Mouse (Mus musculus): ENCODE measurements around the gene Actn3.
"Not testable (repeated sequence)": the region's sequence is repeated elsewhere in the genome, so short reads cannot be mapped to it uniquely, and the experiment has no call there.

Gene Actn3

GRCm38 (mm10) chr19:4877785-4878184, at the start of gene Actn3:
TSS of gene Actn3 (minus strand) at chr19:4877909.
- peak; percentile 75 for DNase-seq (ENCODE audit: low spot score)

GRCm38 (mm10) chr19:4925121-4925860, 47.6 kb upstream of the Actn3 start:
- DNase-seq (ENCODE audit: low spot score), result no peak

DNA sequence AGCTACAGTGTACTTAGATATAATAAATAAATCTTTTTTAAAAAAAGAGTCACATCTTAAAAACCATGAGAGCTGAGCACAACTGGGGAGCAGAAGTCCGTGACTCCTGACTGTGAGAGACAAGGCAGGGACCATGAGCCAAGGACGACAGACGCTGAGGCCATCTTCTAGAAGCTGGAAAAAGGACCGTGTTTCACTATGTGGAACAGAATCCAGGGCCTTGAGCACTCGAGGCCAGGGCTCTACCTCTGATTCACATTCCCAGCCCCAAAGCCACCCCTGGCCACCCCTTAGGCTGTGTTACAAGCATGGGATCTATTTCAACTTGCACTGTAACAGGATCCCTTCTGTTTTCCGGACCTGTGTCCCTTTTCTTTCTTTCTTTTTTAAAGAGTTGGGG, 41.9 kb upstream of the Actn3 start:
- DNase-seq (ENCODE audit: low spot score), result no peak

- DNase-seq (ENCODE audit: low spot score), result no peak
These were observed 39.1 kb upstream of the Actn3 start for GRCm38 (mm10) chr19:4916827-4917226.

GRCm38 (mm10) chr19:4915924-4916603, 38.4 kb upstream of the Actn3 start:
- DNase-seq (ENCODE audit: low spot score), result no peak

DNA sequence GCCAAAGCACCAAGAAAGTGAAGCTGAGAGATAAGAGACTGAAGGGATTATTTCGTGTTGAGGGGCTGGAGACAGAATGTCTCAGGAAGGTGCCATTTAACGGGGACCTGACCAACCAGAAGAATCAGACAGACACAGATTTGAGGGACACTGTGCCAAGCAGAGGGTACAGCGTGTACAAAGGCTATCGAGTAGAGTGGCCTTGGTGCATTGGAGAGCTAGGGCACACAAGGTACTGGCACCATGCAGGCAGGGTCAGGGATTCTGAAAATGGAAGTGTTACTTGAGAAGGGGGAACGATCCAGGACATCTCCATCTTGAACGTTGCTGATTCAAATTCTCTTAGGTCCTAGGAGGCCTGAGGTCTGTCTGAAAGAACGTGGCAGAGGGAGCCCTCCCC, 31.7 kb upstream of the Actn3 start:
- no peak for DNase-seq (ENCODE audit: low spot score)

DNA sequence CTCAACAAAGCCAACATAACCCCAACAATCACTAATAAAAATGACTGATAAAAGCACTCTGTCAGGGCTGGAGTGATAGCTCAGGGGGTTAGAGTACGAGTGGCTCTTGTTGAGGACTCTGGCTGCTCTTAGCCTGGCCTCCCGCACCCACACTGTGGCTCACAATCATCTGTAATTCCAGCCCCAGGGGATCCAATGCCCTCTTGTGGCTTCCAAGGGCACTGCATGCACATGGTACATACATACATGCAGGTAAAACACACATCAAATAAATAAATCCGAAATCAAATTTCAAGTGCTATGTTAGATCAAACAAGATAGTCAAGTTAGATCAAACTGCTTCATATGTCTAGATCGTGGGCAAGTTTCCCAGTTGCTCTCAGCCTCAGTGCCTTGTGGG, 30.4 kb upstream of the Actn3 start:
- no peak for DNase-seq (ENCODE audit: low spot score)

- DNase-seq (ENCODE audit: low spot score), result peak; percentile 83
These were observed 28.5 kb upstream of the Actn3 start, which contains the start of gene Bbs1 for GRCm38 (mm10) chr19:4905979-4906794. TSS of gene Bbs1 (minus strand) at chr19:4906628.

- no peak for DNase-seq (ENCODE audit: low spot score)
These were observed 22.2 kb upstream of the Actn3 start for GRCm38 (mm10) chr19:4899888-4900287.

- DNase-seq (ENCODE audit: low spot score), result no peak
These were observed 21.3 kb upstream of the Actn3 start for GRCm38 (mm10) chr19:4898972-4899371.

GRCm38 (mm10) chr19:4896780-4897520, 19.2 kb upstream of the Actn3 start:
- DNase-seq (ENCODE audit: low spot score), result no peak

GRCm38 (mm10) chr19:4891798-4892197, 14.1 kb upstream of the Actn3 start:
- DNase-seq (ENCODE audit: low spot score), result no peak

- no peak for DNase-seq (ENCODE audit: low spot score)
These were observed 12.1 kb upstream of the Actn3 start for GRCm38 (mm10) chr19:4889791-4890190.

DNA sequence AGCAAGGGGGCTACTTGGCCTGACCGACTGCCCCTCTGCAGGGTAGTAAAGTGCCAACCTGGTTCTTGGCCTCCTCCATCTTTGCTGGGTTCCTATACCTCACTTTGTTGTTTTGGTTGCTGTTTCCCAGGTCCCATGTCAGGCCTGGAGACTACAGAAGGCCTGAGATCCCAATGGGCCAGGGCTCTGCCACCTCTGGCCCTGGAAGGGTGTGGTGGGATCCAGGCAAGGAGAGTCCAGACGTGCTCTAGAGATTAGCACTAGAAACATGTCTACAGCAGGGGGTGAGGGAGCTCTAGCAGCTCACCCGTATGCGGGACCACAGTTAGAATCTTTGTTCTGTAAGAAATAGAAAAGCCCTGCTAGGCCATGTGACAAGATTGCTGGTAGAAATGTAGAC, 6.3 kb upstream of the Actn3 start:
- no peak for DNase-seq (ENCODE audit: low spot score)

DNA sequence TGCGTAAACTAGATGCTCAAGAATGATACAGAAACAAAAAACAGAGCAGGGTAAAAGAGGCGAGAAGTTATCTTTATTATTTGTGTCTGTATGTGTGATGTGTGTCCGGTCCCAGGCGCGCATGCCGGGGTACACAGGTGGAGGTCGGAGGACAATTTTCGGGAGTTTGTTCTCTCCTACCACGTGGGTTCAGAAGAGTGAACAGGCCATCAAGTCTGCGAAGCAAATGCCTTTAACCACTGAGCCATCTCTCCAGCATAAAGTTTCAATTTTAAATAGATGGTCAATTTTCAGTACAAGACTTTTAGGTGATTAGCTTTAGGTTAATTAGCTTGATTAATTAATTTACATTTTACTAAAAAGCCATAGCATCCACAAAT, 1.6 kb upstream of the Actn3 start:
- no peak for DNase-seq (ENCODE audit: low spot score)

GRCm38 (mm10) chr19:4878405-4879323, 955 bp upstream of the Actn3 start, which contains the start of gene Zdhhc24:
TSS of gene Zdhhc24 (plus strand) at chr19:4878668.
- DNase-seq (ENCODE audit: low spot score), result peak; percentile 95

DNA sequence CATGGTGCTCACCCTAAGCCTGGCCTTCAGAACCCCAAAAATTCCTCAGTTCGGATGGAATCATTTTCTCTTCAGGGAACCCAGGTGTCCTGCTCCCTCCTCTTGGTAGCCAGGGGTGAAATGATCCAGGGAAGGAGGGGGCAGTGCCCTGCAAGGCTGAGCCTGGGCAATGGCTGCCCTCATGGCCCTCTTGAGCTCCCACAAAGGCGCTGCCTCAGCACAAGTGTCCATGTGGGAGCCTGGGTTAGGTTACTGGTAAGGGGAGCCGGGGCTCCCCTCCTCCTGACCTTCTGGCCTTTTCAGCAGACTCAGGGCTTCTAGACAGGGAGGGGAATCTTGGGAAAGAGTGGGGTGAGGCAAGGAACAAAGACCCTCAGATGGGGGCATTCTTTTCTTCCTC, 954 bp downstream of the Actn3 start:
- no peak for DNase-seq (ENCODE audit: low spot score)

DNA sequence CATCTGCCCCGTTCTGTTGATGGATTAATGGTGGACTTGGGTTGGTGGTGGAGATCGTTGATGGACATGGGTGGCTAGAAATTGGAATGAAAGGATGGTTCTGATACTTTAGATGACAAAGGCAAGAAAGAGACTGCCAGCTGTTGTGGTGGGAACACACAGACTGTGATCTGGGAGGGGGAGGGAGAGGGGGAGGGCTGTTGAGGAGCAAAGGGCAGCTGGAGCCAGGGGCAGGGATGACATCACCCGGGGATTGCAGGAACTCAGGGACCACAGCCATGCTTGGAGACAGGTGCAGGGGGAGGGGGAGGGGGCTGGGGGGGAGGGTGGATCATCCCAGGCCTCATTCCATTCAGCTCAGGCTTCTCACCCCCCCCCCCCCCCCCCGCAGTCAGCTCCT, 1.5 kb downstream of the Actn3 start:
- DNase-seq (ENCODE audit: low spot score), result no peak

GRCm38 (mm10) chr19:4874613-4875012, 3.1 kb downstream of the Actn3 start:
- not testable (repeated sequence) for DNase-seq (ENCODE audit: low spot score)

DNA sequence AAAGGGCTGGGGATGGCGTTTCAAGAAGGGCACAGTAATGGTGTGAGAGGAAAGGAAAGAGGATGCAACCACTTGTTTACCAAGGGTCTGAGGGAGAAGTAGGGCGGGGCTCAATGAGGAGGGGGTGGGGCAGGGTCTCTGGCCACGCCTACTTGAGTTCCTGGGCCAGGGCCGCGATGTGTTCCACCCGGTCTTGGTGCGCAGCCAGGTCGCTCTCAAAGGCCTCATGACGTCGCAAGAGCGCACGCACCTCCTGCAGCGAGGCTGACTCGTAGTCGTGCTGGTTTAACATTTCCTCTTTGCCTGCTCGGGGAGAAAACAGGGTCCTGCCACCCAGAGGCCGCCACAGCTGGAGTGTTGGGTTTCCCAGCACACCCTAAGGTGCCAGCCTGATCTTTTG, 12.6 kb downstream of the Actn3 start:
- DNase-seq (ENCODE audit: low spot score), result peak; percentile 48

DNA sequence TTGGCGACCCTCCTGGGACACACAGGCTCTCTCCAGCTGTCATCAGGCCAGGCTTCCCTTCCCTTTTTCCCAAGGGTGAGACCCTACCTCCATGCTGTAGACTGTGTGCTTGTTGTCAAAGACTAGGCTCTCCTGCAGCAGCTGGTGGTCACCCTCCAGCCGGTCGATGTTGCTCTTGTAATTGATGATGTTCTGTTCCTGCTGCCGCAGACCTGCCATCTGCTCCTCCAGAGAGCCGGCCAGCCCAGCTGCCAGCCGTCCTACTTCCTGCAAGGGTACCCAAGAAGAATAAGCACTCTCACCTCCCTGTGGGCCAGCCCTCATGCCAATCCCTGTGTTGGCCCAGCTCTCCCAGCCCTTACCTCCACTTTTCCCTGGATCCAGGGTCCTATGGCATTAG, 14.7 kb downstream of the Actn3 start:
- no peak for DNase-seq (ENCODE audit: low spot score)
